Mouse (Mus musculus) neural tube, embryonic 14.5 days (tissue): ENCODE data around the gene Tll2. TPM values are rescaled to one million over a fixed set of nuclear protein-coding genes. Genes with fewer than 3 reads are reported as not detected.
A peak's percentile ranks its signal among the peaks of the same experiment; 100 is the strongest.

Experiments
- ATAC-seq: fragments of 200-750 bp; cut with Nextera tagmentation; 2 replicates; pipeline ENCODE4 v1.8.0; 2017; ENCODE audit warnings: low read depth, mild to moderate bottlenecking, moderate TSS enrichment, moderate library complexity
- H3K27ac ChIP-seq: fragments of 300-500 bp; sonication (generic); 2 replicates; pipeline ENCODE4 v1.5.1; 2014; ENCODE audit warnings: low read depth, mild to moderate bottlenecking, control low read depth, low read length, moderate library complexity, mixed read lengths
- H3K27me3 ChIP-seq: fragments of 300-500 bp; sonication (generic); 2 replicates; pipeline ENCODE4 v1.6.1; 2014; ENCODE audit warnings: low read length; ENCODE audit not compliant: control insufficient read depth, insufficient read depth
- H3K36me3 ChIP-seq: fragments of 300-500 bp; sonication (generic); 2 replicates; pipeline ENCODE4 v1.6.1; 2014; ENCODE audit warnings: low read length, mixed read lengths; ENCODE audit not compliant: control insufficient read depth, insufficient read depth
- H3K4me1 ChIP-seq: fragments of 300-500 bp; sonication (generic); 2 replicates; pipeline ENCODE4 v1.6.1; 2014; ENCODE audit warnings: low read length; ENCODE audit not compliant: control insufficient read depth, insufficient read depth
- H3K4me2 ChIP-seq: fragments of 300-500 bp; sonication (generic); 2 replicates; pipeline ENCODE4 v1.6.1; 2014; ENCODE audit warnings: mild to moderate bottlenecking, low read depth, low read length, control low read depth
- H3K4me3 ChIP-seq: fragments of 300-500 bp; sonication (generic); 2 replicates; pipeline ENCODE4 v1.5.1; 2014; ENCODE audit warnings: low read depth, low read length, control low read depth, mixed read lengths
- H3K9ac ChIP-seq: fragments of 300-500 bp; sonication (generic); replicated peaks from 2 replicates; pipeline ENCODE4 v1.6.1; 2014; ENCODE audit warnings: low read depth, mild to moderate bottlenecking, control low read depth, low read length, mixed read lengths
- H3K9me3 ChIP-seq: fragments of 300-500 bp; sonication (generic); 2 replicates; pipeline ENCODE4 v1.6.1; 2016; ENCODE audit warnings: low read length; ENCODE audit not compliant: control insufficient read depth
- WGBS: fragments of 180-500 bp; shearing (Covaris S2); extraction: QIAGEN DNeasy Blood & Tissue Kit; methylation state at CpG from one replicate; pipeline ENCODE4 v1.1.7; 2014; 5-methylcytosine and 5-hydroxymethylcytosine counted together
- polyA plus RNA-seq: library from polyadenylated mRNA; unstranded; fragments of >200 nt; fragmentation: Nextera tagmentation; extraction: Ambion mirVana; gene quantifications from 2 replicates; pipeline ENCODE4 v1.2.1, GENCODE M21; 2014

The Tll2 gene
- polyA plus RNA-seq, 1 experiment from 2014 or later = 2.2 TPM

- Histone ChIP-seq H3K9me3 (no peaks in the 10 kb centered on the region), H3K4me1 (no peaks in the 10 kb centered on the region), H3K27me3 (no peaks in the 10 kb centered on the region), H3K9ac (no peak overlapping the region), H3K36me3 (no peaks in the 10 kb centered on the region), H3K4me3 (no peak overlapping the region), H3K27ac (no peak overlapping the region), H3K4me2 (no peak overlapping the region)
- no peak for ATAC-seq
- 79% methylated on average over 8 of the region's 8 CpGs for WGBS
These were observed 65.7 kb downstream of the Tll2 start for GRCm38 (mm10) chr19:41140961-41141360.

GRCm38 (mm10) chr19:41139629-41140028, 67.0 kb downstream of the Tll2 start:
- Histone ChIP-seq H3K9ac (no peak overlapping the region), H3K4me3 (no peak overlapping the region), H3K4me2 (no peak overlapping the region), H3K36me3 (no peaks in the 10 kb centered on the region), H3K27me3 (no peaks in the 10 kb centered on the region), H3K9me3 (no peaks in the 10 kb centered on the region), H3K27ac (no peak overlapping the region), H3K4me1 (no peaks in the 10 kb centered on the region)
- no peak for ATAC-seq
- WGBS = 62% methylated on average over 4 of the region's 4 CpGs

GRCm38 (mm10) chr19:41123009-41123408, 83.6 kb downstream of the Tll2 start:
- WGBS = 8% methylated on average over 3 of the region's 3 CpGs
- peak; percentile 56; the same call in 1 of the 2 replicates for ATAC-seq
- Histone ChIP-seq H3K4me2 (no peak overlapping the region), H3K36me3 (no peaks in the 10 kb centered on the region), H3K27ac (peak overlapping the region; percentile 12; the same call in 1 of the 2 replicates), H3K4me3 (no peak overlapping the region), H3K27me3 (no peaks in the 10 kb centered on the region), H3K9ac (no peak overlapping the region), H3K4me1 (peaks cover 5% of the 10 kb centered on the region), H3K9me3 (no peaks in the 10 kb centered on the region)

GRCm38 (mm10) chr19:41119924-41120323, 86.7 kb downstream of the Tll2 start:
- peaks cover 5% of the 10 kb centered on the region for H3K4me1 ChIP-seq
- no peaks in the 10 kb centered on the region for H3K9me3 ChIP-seq
- no peak overlapping the region for H3K4me3 ChIP-seq
- H3K4me2 ChIP-seq = no peak overlapping the region
- ATAC-seq = no peak
- no peak overlapping the region for H3K9ac ChIP-seq
- H3K27ac ChIP-seq = no peak overlapping the region
- H3K36me3 ChIP-seq = no peaks in the 10 kb centered on the region
- 89% methylated on average over 13 of the region's 13 CpGs for WGBS
- H3K27me3 ChIP-seq = no peaks in the 10 kb centered on the region

GRCm38 (mm10) chr19:41118346-41118745, 88.3 kb downstream of the Tll2 start:
- peaks cover 16% of the 10 kb centered on the region for H3K4me1 ChIP-seq
- no peaks in the 10 kb centered on the region for H3K27me3 ChIP-seq
- no peak overlapping the region for H3K4me3 ChIP-seq
- H3K36me3 ChIP-seq = no peaks in the 10 kb centered on the region
- H3K4me2 ChIP-seq = no peak overlapping the region
- ATAC-seq = no peak
- WGBS = 50% methylated on average over 6 of the region's 6 CpGs
- no peak overlapping the region for H3K27ac ChIP-seq
- H3K9me3 ChIP-seq = no peaks in the 10 kb centered on the region
- no peak overlapping the region for H3K9ac ChIP-seq

GRCm38 (mm10) chr19:41117334-41117733, 89.3 kb downstream of the Tll2 start:
- Histone ChIP-seq H3K4me2 (no peak overlapping the region), H3K36me3 (no peaks in the 10 kb centered on the region), H3K9me3 (no peaks in the 10 kb centered on the region), H3K4me3 (no peak overlapping the region), H3K4me1 (peaks cover 16% of the 10 kb centered on the region; the same call in 1 of the 2 replicates), H3K27me3 (no peaks in the 10 kb centered on the region), H3K27ac (no peak overlapping the region), H3K9ac (no peak overlapping the region)
- 71% methylated on average over 4 of the region's 4 CpGs for WGBS
- ATAC-seq = no peak

- Histone ChIP-seq H3K9me3 (no peaks in the 10 kb centered on the region), H3K4me2 (0 out of 2 replicates have a peak overlapping the region, but pooled peaks have one; percentile 4), H3K27ac (no peak overlapping the region; the same call in 1 of the 2 replicates), H3K36me3 (no peaks in the 10 kb centered on the region), H3K27me3 (no peaks in the 10 kb centered on the region), H3K4me1 (peaks cover 16% of the 10 kb centered on the region; the same call in 1 of the 2 replicates), H3K4me3 (no peak overlapping the region), H3K9ac (no peak overlapping the region)
- 14% methylated on average over 5 of the region's 5 CpGs for WGBS
- peak; percentile 71 for ATAC-seq
These were observed 92.0 kb downstream of the Tll2 start for GRCm38 (mm10) chr19:41114611-41115010.

- ATAC-seq = peak; percentile 78; the same call in 1 of the 2 replicates
- 42% methylated on average over 17 of the region's 17 CpGs for WGBS
- H3K4me1 ChIP-seq = peaks cover 18% of the 10 kb centered on the region; the same call in 1 of the 2 replicates
- no peak overlapping the region for H3K27ac ChIP-seq
- no peak overlapping the region for H3K4me3 ChIP-seq
- no peak overlapping the region for H3K4me2 ChIP-seq
- H3K9ac ChIP-seq = no peak overlapping the region
- H3K9me3 ChIP-seq = no peaks in the 10 kb centered on the region
- no peaks in the 10 kb centered on the region for H3K27me3 ChIP-seq
- no peaks in the 10 kb centered on the region for H3K36me3 ChIP-seq
These were observed 92.6 kb downstream of the Tll2 start for GRCm38 (mm10) chr19:41113911-41114531.

- Histone ChIP-seq H3K36me3 (no peaks in the 10 kb centered on the region), H3K9ac (no peak overlapping the region), H3K4me1 (peaks cover 15% of the 10 kb centered on the region; the same call in 1 of the 2 replicates), H3K27me3 (no peaks in the 10 kb centered on the region), H3K27ac (no peak overlapping the region), H3K9me3 (no peaks in the 10 kb centered on the region), H3K4me2 (no peak overlapping the region), H3K4me3 (no peak overlapping the region)
- ATAC-seq = no peak
- WGBS = 19% methylated on average over 6 of the region's 6 CpGs
These were observed 94.0 kb downstream of the Tll2 start for GRCm38 (mm10) chr19:41112609-41113008.
